Mouse (Mus musculus): Measurements from ENCODE around the gene Hmcn2. TPM values are rescaled to one million over a fixed set of nuclear protein-coding genes. Genes with fewer than 3 reads are reported as not detected.

Hmcn2 gene
- polyA plus RNA-seq, 1 experiment from 2014 or later, result 2.6 TPM

- Histone ChIP-seq H3K9ac (ENCODE audit: low read length) (peak within 1 kb of the TSS; percentile 56), H3K4me1 (replicated peaks; ENCODE audit: control insufficient read depth, insufficient read depth) (no peaks in the 10 kb centered on the region; the same call in 1 of the 2 replicates), H3K27ac (replicated peaks) (peak within 1 kb of the TSS; percentile 67), H3K4me3 (ENCODE audit: low read depth, low read length) (peak within 1 kb of the TSS; percentile 53), H3K4me2 (replicated peaks; ENCODE audit: low read depth) (peak within 1 kb of the TSS; percentile 87), H3K36me3 (ENCODE audit: control insufficient read depth, insufficient read depth, low read length) (no peaks in the 10 kb centered on the region), H3K9me3 (ENCODE audit: control insufficient read depth, low read length) (no peaks in the 10 kb centered on the region), H3K27me3 (ENCODE audit: control insufficient read depth, insufficient read depth, low read length) (no peaks in the 10 kb centered on the region)
- ATAC-seq (ENCODE audit: low FRiP score, low TSS enrichment) (peak; percentile 92), DNase-seq (ENCODE audit: low spot score) (peak; percentile 93)
- under 1% methylated on average over 48 of the region's 49 CpGs for WGBS
- TF ChIP-seq CTCF (IDR thresholded peaks at IDR 0.05; ENCODE audit: low read depth), result peak; percentile 63
- no peak for TF ChIP-seq EP300 (optimal IDR thresholded peaks at IDR 0.05)
Measured at GRCm38 (mm10) chr2:31469931-31470682, 155.9 kb downstream of the Hmcn2 start, which contains the start of gene Ass1. Ass1 (plus strand) TSS chr2:31470207.

DNA sequence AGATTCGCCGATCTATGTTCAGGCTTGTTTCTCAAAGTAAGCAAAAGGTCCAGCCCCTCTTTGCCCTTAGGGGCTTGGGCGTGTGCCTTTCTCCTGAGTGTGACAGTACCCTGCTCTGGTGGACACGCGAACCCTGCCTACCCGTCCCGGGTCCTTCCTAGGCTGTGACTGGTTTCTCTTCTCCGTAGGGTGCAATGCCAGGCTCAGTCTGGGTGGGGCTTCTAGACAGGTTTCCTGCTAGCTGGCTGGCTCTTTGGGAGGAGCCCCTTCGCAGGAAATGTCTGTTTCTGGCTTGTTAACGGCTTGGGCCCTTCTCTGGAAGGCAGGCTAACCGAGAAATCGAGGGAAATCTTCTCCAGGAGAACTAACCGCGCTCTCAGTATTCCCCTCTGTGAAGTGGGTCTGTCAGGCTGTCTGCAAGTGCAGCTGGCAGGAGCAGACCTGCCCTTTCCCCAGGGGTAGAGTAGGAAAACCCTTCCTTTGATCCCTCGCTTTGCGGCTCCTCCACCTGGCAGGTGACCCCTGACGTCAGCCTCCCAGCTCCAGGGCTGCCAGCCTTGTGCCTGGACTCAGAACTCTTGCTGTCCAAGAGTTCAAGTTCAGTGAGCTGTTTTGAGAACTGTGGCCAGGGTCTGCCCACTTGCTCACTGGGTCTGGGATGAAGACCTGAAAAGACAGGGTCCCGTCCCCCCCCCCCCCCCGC, 156.6 kb downstream of the Hmcn2 start:
- H3K4me2 ChIP-seq (replicated peaks; ENCODE audit: low read depth), result peak overlapping the region; percentile 87
- no peaks in the 10 kb centered on the region for H3K9me3 ChIP-seq (ENCODE audit: control insufficient read depth, low read length)
- peak overlapping the region; percentile 67 for H3K27ac ChIP-seq (replicated peaks)
- WGBS, result 8% methylated on average over 17 of the region's 19 CpGs
- H3K27me3 ChIP-seq (ENCODE audit: control insufficient read depth, insufficient read depth, low read length), result no peaks in the 10 kb centered on the region
- no peaks in the 10 kb centered on the region for H3K36me3 ChIP-seq (ENCODE audit: control insufficient read depth, insufficient read depth, low read length)
- H3K4me3 ChIP-seq (ENCODE audit: low read depth, low read length), result peak overlapping the region; percentile 53
- peak; percentile 33; the same call in 1 of the 2 replicates for ATAC-seq (ENCODE audit: low FRiP score, low TSS enrichment)
- TF ChIP-seq EP300 (optimal IDR thresholded peaks at IDR 0.05) (no peak), CTCF (IDR thresholded peaks at IDR 0.05; ENCODE audit: low read depth) (no peak)
- peak; percentile 55 for DNase-seq (ENCODE audit: low spot score)
- H3K4me1 ChIP-seq (replicated peaks; ENCODE audit: control insufficient read depth, insufficient read depth), result no peaks in the 10 kb centered on the region; the same call in 1 of the 2 replicates
- H3K9ac ChIP-seq (ENCODE audit: low read length), result peak overlapping the region; percentile 56

- no peak overlapping the region for H3K27ac ChIP-seq (replicated peaks)
- H3K4me3 ChIP-seq (ENCODE audit: low read depth, low read length), result no peak overlapping the region
- DNase-seq (ENCODE audit: low spot score), result no peak
- H3K36me3 ChIP-seq (ENCODE audit: control insufficient read depth, insufficient read depth, low read length), result no peaks in the 10 kb centered on the region
- no peaks in the 10 kb centered on the region; the same call in 1 of the 2 replicates for H3K4me1 ChIP-seq (replicated peaks; ENCODE audit: control insufficient read depth, insufficient read depth)
- ATAC-seq (ENCODE audit: low FRiP score, low TSS enrichment), result no peak
- H3K9ac ChIP-seq (ENCODE audit: low read length), result no peak overlapping the region
- H3K4me2 ChIP-seq (replicated peaks; ENCODE audit: low read depth), result no peak overlapping the region; the same call in 1 of the 2 replicates
- WGBS, result 58% methylated on average over 6 of the region's 6 CpGs
- H3K9me3 ChIP-seq (ENCODE audit: control insufficient read depth, low read length), result no peaks in the 10 kb centered on the region
- H3K27me3 ChIP-seq (ENCODE audit: control insufficient read depth, insufficient read depth, low read length), result no peaks in the 10 kb centered on the region
- TF ChIP-seq CTCF (IDR thresholded peaks at IDR 0.05; ENCODE audit: low read depth), result no peak
- TF ChIP-seq EP300 (optimal IDR thresholded peaks at IDR 0.05), result no peak
Measured at GRCm38 (mm10) chr2:31471611-31472010, 157.4 kb downstream of the Hmcn2 start.

GRCm38 (mm10) chr2:31472406-31473065, 158.3 kb downstream of the Hmcn2 start:
- no peaks in the 10 kb centered on the region for H3K27me3 ChIP-seq (ENCODE audit: control insufficient read depth, insufficient read depth, low read length)
- no peaks in the 10 kb centered on the region for H3K9me3 ChIP-seq (ENCODE audit: control insufficient read depth, low read length)
- H3K36me3 ChIP-seq (ENCODE audit: control insufficient read depth, insufficient read depth, low read length), result no peaks in the 10 kb centered on the region
- TF ChIP-seq CTCF (IDR thresholded peaks at IDR 0.05; ENCODE audit: low read depth) (peak; percentile 87), EP300 (optimal IDR thresholded peaks at IDR 0.05) (no peak)
- H3K4me2 ChIP-seq (replicated peaks; ENCODE audit: low read depth), result no peak overlapping the region
- H3K9ac ChIP-seq (ENCODE audit: low read length), result no peak overlapping the region
- no peaks in the 10 kb centered on the region; the same call in 1 of the 2 replicates for H3K4me1 ChIP-seq (replicated peaks; ENCODE audit: control insufficient read depth, insufficient read depth)
- ATAC-seq (ENCODE audit: low FRiP score, low TSS enrichment) (no peak), DNase-seq (ENCODE audit: low spot score) (no peak)
- whole genome bisulfite sequencing, result 48% methylated on average over 10 of the region's 10 CpGs
- no peak overlapping the region for H3K4me3 ChIP-seq (ENCODE audit: low read depth, low read length)
- H3K27ac ChIP-seq (replicated peaks), result no peak overlapping the region

DNA sequence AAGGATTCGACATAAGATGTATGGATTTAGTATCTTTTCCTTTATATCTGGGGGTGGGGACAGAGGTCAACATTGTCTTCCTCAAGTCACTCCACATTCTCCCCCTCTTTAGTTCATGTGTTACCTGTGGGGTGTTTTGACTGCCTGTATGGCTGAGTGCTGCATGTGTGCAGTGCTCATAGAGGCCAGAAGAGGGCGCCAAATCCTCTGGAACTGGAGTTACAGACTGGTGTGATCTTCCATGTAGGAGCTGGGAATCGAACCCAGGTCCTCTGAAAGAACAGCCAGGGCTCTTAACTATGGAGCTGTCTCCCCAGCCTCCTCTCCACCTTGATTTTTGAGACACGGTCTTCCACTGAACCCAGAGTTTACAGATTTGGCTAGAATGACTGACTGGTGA, 159.7 kb downstream of the Hmcn2 start:
- Histone ChIP-seq H3K27me3 (ENCODE audit: control insufficient read depth, insufficient read depth, low read length) (no peaks in the 10 kb centered on the region), H3K36me3 (ENCODE audit: control insufficient read depth, insufficient read depth, low read length) (no peaks in the 10 kb centered on the region), H3K4me1 (replicated peaks; ENCODE audit: control insufficient read depth, insufficient read depth) (no peaks in the 10 kb centered on the region; the same call in 1 of the 2 replicates), H3K4me3 (ENCODE audit: low read depth, low read length) (no peak overlapping the region), H3K4me2 (replicated peaks; ENCODE audit: low read depth) (no peak overlapping the region), H3K9ac (ENCODE audit: low read length) (no peak overlapping the region), H3K27ac (replicated peaks) (no peak overlapping the region), H3K9me3 (ENCODE audit: control insufficient read depth, low read length) (no peaks in the 10 kb centered on the region)
- TF ChIP-seq CTCF (IDR thresholded peaks at IDR 0.05; ENCODE audit: low read depth), result peak; percentile 66
- TF ChIP-seq EP300 (optimal IDR thresholded peaks at IDR 0.05), result no peak
- no peak for DNase-seq (ENCODE audit: low spot score)
- ATAC-seq (ENCODE audit: low FRiP score, low TSS enrichment), result no peak
- WGBS, result 64% methylated on average over 4 of the region's 4 CpGs
